Mouse (Mus musculus) erythroblast, embryonic 14.5 days (primary cell): ENCODE measurements around the gene Zfp668.

Experiments used
- GATA1 ChIP-seq: IDR thresholded peaks from 2 replicates; pipeline ENCODE4 v1.6.1; 2012; ENCODE audit warnings: low read length, inconsistent platforms, mixed read lengths
- TAL1 ChIP-seq: IDR thresholded peaks from 3 replicates; pipeline ENCODE4 v1.6.1; 2012; ENCODE audit warnings: low read length, inconsistent platforms, mixed read lengths

- no peak for TF ChIP-seq TAL1
- TF ChIP-seq GATA1: no peak
These were observed 47.1 kb upstream of the Zfp668 start for GRCm38 (mm10) chr7:127923714-127924113.
